Mouse (Mus musculus): ENCODE data around the gene Ddrgk1. TPM values are rescaled to one million over a fixed set of nuclear protein-coding genes. Genes with fewer than 3 reads are reported as not detected.

The Ddrgk1 gene
- polyA plus RNA-seq (2012; rRNA removed; ENCODE audit: low replicate concordance): 71.0 and 76.8 TPM in 2 replicates

GRCm38 (mm10) chr2:130664102-130664701 lies at the start of gene Ddrgk1:
Ddrgk1 (minus strand) TSS chr2:130664659.

GRCm38 (mm10) chr2:130697153-130697810 lies 32.8 kb upstream of the Ddrgk1 start, which contains the start of gene Slc4a11:
Slc4a11 (minus strand) TSS chr2:130697519.

GRCm38 (mm10) chr2:130667559-130667958 lies 3.1 kb upstream of the Ddrgk1 start, which contains the start of gene Itpa:
Itpa (plus strand) TSS chr2:130667610.

GRCm38 (mm10) chr2:130642684-130643369 lies 21.6 kb downstream of the Ddrgk1 start, which contains the start of gene Lzts3:
Lzts3 (minus strand) TSS chr2:130642803.

GRCm38 (mm10) chr2:130629839-130630203 lies 34.6 kb downstream of the Ddrgk1 start, which contains the start of the genes Fastkd5 and Ubox5:
Fastkd5 (minus strand) TSS chr2:130630027.
Ubox5 (minus strand) TSS chr2:130630038.

Other genes with a start within 250 kb of the Ddrgk1 start
- 65.9 and 96.8 TPM in 2 replicates for gene Vps16, start 240.3 kb downstream of the Ddrgk1 start, polyA plus RNA-seq (2012; rRNA removed; ENCODE audit: low replicate concordance)
- gene Pced1a, start 240.0 kb downstream of the Ddrgk1 start, polyA plus RNA-seq (2012; rRNA removed; ENCODE audit: low replicate concordance): 28.9 and 48.9 TPM in 2 replicates
- 84.9 and 95.5 TPM in 2 replicates for gene Ptpra, start 214.4 kb downstream of the Ddrgk1 start, polyA plus RNA-seq (2012; rRNA removed; ENCODE audit: low replicate concordance)
- 49.8 and 87.9 TPM in 2 replicates for gene Mrps26, start 100.9 kb downstream of the Ddrgk1 start, polyA plus RNA-seq (2012; rRNA removed; ENCODE audit: low replicate concordance)
- not detected in 2 replicates for gene Oxt, start 88.5 kb downstream of the Ddrgk1 start, polyA plus RNA-seq (2012; rRNA removed; ENCODE audit: low replicate concordance)
- not detected in 2 replicates for gene Avp, start 82.1 kb downstream of the Ddrgk1 start, polyA plus RNA-seq (2012; rRNA removed; ENCODE audit: low replicate concordance)
- 2.3 and 4.1 TPM in 2 replicates for gene Fastkd5, start 34.6 kb downstream of the Ddrgk1 start, polyA plus RNA-seq (2012; rRNA removed; ENCODE audit: low replicate concordance)
- 7.5 and 9.7 TPM in 2 replicates for gene Ubox5, start 34.6 kb downstream of the Ddrgk1 start, polyA plus RNA-seq (2012; rRNA removed; ENCODE audit: low replicate concordance)
- gene Lzts3, start 21.9 kb downstream of the Ddrgk1 start, polyA plus RNA-seq (2012; rRNA removed; ENCODE audit: low replicate concordance): 7.4 and 29.0 TPM in 2 replicates
- 35.6 and 38.2 TPM in 2 replicates for gene Itpa, start 3.0 kb upstream of the Ddrgk1 start, polyA plus RNA-seq (2012; rRNA removed; ENCODE audit: low replicate concordance)
- 4.9 and 8.8 TPM in 2 replicates for gene Slc4a11, start 32.9 kb upstream of the Ddrgk1 start, polyA plus RNA-seq (2012; rRNA removed; ENCODE audit: low replicate concordance)
- gene 4930402H24Rik, start 241.7 kb upstream of the Ddrgk1 start, polyA plus RNA-seq (2012; rRNA removed; ENCODE audit: low replicate concordance): 124 and 141 TPM in 2 replicates
- gene Atrn, start 241.8 kb upstream of the Ddrgk1 start, polyA plus RNA-seq (2012; rRNA removed; ENCODE audit: low replicate concordance): 17.4 and 22.1 TPM in 2 replicates

Data from subcutaneous adipose tissue, adult 2 months (tissue).